Mouse (Mus musculus) forebrain, embryonic 14.5 days (tissue): Measurements from ENCODE around the gene Dpy30. TPM values are rescaled to one million over a fixed set of nuclear protein-coding genes. Genes with fewer than 3 reads are reported as not detected.
"Not testable (repeated sequence)": the region's sequence is repeated elsewhere in the genome, so short reads cannot be mapped to it uniquely, and the experiment has no call there.

Experiments
- ATAC-seq: fragments of 200-750 bp; cut with Nextera tagmentation; 2 replicates; pipeline ENCODE4 v1.8.0; 2017; ENCODE audit warnings: mild to moderate bottlenecking, moderate library complexity
- DNase-seq: peaks from one replicate; pipeline ENCODE4 v3.0.0-alpha.2; 2015; ENCODE audit warnings: low spot score
- H3K27ac ChIP-seq: fragments of 300-500 bp; sonication (generic); 2 replicates; pipeline ENCODE4 v1.5.1; 2014; ENCODE audit warnings: low read depth, mild to moderate bottlenecking, control low read depth, low read length, moderate library complexity
- H3K27me3 ChIP-seq: fragments of 300-500 bp; sonication (generic); replicated peaks from 2 replicates; pipeline ENCODE4 v1.6.1; 2014; ENCODE audit warnings: low read length, control low read depth, mixed read lengths; ENCODE audit not compliant: control insufficient read depth, insufficient read depth
- H3K36me3 ChIP-seq: fragments of 300-500 bp; sonication (generic); 2 replicates; pipeline ENCODE4 v1.6.1; 2014; ENCODE audit warnings: low read length, control low read depth; ENCODE audit not compliant: control insufficient read depth, insufficient read depth
- H3K4me1 ChIP-seq: fragments of 300-500 bp; sonication (generic); 2 replicates; pipeline ENCODE4 v1.6.1; 2014; ENCODE audit warnings: antibody characterized with exemption, low read length, control low read depth; ENCODE audit not compliant: control insufficient read depth, insufficient read depth
- H3K4me2 ChIP-seq: fragments of 300-500 bp; sonication (generic); 2 replicates; pipeline ENCODE4 v1.6.1; 2014; ENCODE audit warnings: mild to moderate bottlenecking, control low read depth, low read length
- H3K4me3 ChIP-seq: fragments of 300-500 bp; sonication (generic); 2 replicates; pipeline ENCODE4 v1.5.1; 2014; ENCODE audit warnings: low read depth, low read length, control low read depth
- H3K9ac ChIP-seq: fragments of 300-500 bp; sonication (generic); 2 replicates; pipeline ENCODE4 v1.6.1; 2014; ENCODE audit warnings: mild to moderate bottlenecking, low read length, control low read depth, moderate library complexity
- H3K9me3 ChIP-seq: fragments of 300-500 bp; sonication (generic); replicated peaks from 2 replicates; pipeline ENCODE4 v1.6.1; 2016; ENCODE audit warnings: low read length, control low read depth, mixed read lengths; ENCODE audit not compliant: control insufficient read depth
- WGBS: fragments of 180-500 bp; shearing (Covaris S2); extraction: QIAGEN DNeasy Blood & Tissue Kit; methylation state at CpG from one replicate; pipeline ENCODE4 v1.1.7; 2014; 5-methylcytosine and 5-hydroxymethylcytosine counted together
- polyA plus RNA-seq: library from polyadenylated mRNA; unstranded; fragments of >200 nt; fragmentation: Nextera tagmentation; extraction: Ambion mirVana; gene quantifications from 2 replicates; pipeline ENCODE4 v1.2.1, GENCODE M21; 2014

Gene Dpy30
- polyA plus RNA-seq = 223 and 225 TPM in 2 replicates

- no peak within 1 kb of the TSS for H3K9ac ChIP-seq
- ATAC-seq (no peak), DNase-seq (no peak)
- H3K4me3 ChIP-seq = no peak within 1 kb of the TSS
- no peak within 1 kb of the TSS for H3K27ac ChIP-seq
- H3K36me3 ChIP-seq = no peaks in the 10 kb centered on the region
- no peaks in the 10 kb centered on the region for H3K9me3 ChIP-seq
- H3K4me1 ChIP-seq = no peaks in the 10 kb centered on the region
- no peaks in the 10 kb centered on the region for H3K27me3 ChIP-seq
- H3K4me2 ChIP-seq = no peak within 1 kb of the TSS
- 78% methylated on average over 2 of the region's 2 CpGs for WGBS
Observed at GRCm38 (mm10) chr17:74323844-74324243, at the start of gene Dpy30. Gene Dpy30 (minus strand): TSS chr17:74323944.

GRCm38 (mm10) chr17:74363592-74363991, 39.8 kb upstream of the Dpy30 start:
- Histone ChIP-seq H3K9ac (no peak overlapping the region), H3K4me3 (no peak overlapping the region), H3K27ac (no peak overlapping the region), H3K4me2 (no peak overlapping the region), H3K36me3 (peaks cover 60% of the 10 kb centered on the region), H3K4me1 (no peaks in the 10 kb centered on the region), H3K27me3 (no peaks in the 10 kb centered on the region), H3K9me3 (no peaks in the 10 kb centered on the region)
- no peak for ATAC-seq
- 100% methylated on average over 1 of the region's 1 CpGs for WGBS
- DNase-seq = no peak

- H3K36me3 ChIP-seq = peaks cover 8% of the 10 kb centered on the region; the same call in 1 of the 2 replicates
- no peak overlapping the region for H3K27ac ChIP-seq
- ATAC-seq (no peak), DNase-seq (no peak)
- H3K9me3 ChIP-seq = no peaks in the 10 kb centered on the region
- H3K4me3 ChIP-seq = peak overlapping the region; percentile 98
- no peaks in the 10 kb centered on the region for H3K27me3 ChIP-seq
- 55% methylated on average over 5 of the region's 5 CpGs for WGBS
- peak overlapping the region; percentile 75 for H3K4me2 ChIP-seq
- H3K9ac ChIP-seq = peak overlapping the region; percentile 35; the same call in 1 of the 2 replicates
- H3K4me1 ChIP-seq = peaks cover 28% of the 10 kb centered on the region
Observed at GRCm38 (mm10) chr17:74341151-74341550, 17.4 kb upstream of the Dpy30 start.

GRCm38 (mm10) chr17:74338937-74339804, 15.4 kb upstream of the Dpy30 start, which contains the start of gene Spast:
Gene Spast (plus strand): TSS chr17:74338987.
- Histone ChIP-seq H3K4me2 (peak within 1 kb of the TSS; percentile 75), H3K4me3 (peak within 1 kb of the TSS; percentile 98), H3K27ac (peak within 1 kb of the TSS; percentile 98), H3K9ac (peak within 1 kb of the TSS; percentile 98), H3K4me1 (peaks cover 28% of the 10 kb centered on the region), H3K36me3 (peaks cover 8% of the 10 kb centered on the region; the same call in 1 of the 2 replicates), H3K9me3 (no peaks in the 10 kb centered on the region), H3K27me3 (no peaks in the 10 kb centered on the region)
- ATAC-seq = peak; percentile 78
- under 1% methylated on average over 58 of the region's 90 CpGs for WGBS
- DNase-seq = peak; percentile 61

GRCm38 (mm10) chr17:74338225-74338931, 14.6 kb upstream of the Dpy30 start:
- H3K9ac ChIP-seq = peak overlapping the region; percentile 98
- under 1% methylated on average over 39 of the region's 50 CpGs for WGBS

GRCm38 (mm10) chr17:74331049-74331676, 7.4 kb upstream of the Dpy30 start:
- ATAC-seq (no peak), DNase-seq (no peak)
- H3K27ac ChIP-seq = no peak overlapping the region
- no peaks in the 10 kb centered on the region for H3K9me3 ChIP-seq
- H3K4me2 ChIP-seq = no peak overlapping the region
- no peaks in the 10 kb centered on the region for H3K36me3 ChIP-seq
- 83% methylated on average over 9 of the region's 9 CpGs for WGBS
- H3K4me1 ChIP-seq = no peaks in the 10 kb centered on the region
- H3K4me3 ChIP-seq = no peak overlapping the region
- H3K9ac ChIP-seq = no peak overlapping the region
- H3K27me3 ChIP-seq = no peaks in the 10 kb centered on the region

More at GRCm38 (mm10) chr17:74338225-74338931, 14.6 kb upstream of the Dpy30 start:
- H3K27me3 ChIP-seq = no peaks in the 10 kb centered on the region
- H3K4me2 ChIP-seq = peak overlapping the region; percentile 75
- H3K36me3 ChIP-seq = 0 out of 2 replicates have a peak, but pooled peaks cover 3% of the 10 kb centered on the region
- peak; percentile 97 for DNase-seq
- peak overlapping the region; percentile 98 for H3K4me3 ChIP-seq
- H3K4me1 ChIP-seq = peaks cover 28% of the 10 kb centered on the region
- peak; percentile 93 for ATAC-seq
- H3K9me3 ChIP-seq = no peaks in the 10 kb centered on the region
- peak overlapping the region; percentile 98 for H3K27ac ChIP-seq

- H3K36me3 ChIP-seq, H3K4me2 ChIP-seq, H3K27me3 ChIP-seq, H3K27ac ChIP-seq, H3K9me3 ChIP-seq, H3K9ac ChIP-seq, H3K4me1 ChIP-seq, H3K4me3 ChIP-seq: not testable (repeated sequence)
- 0 out of 2 replicates have a peak, but pooled peaks have one; percentile 46 for ATAC-seq
- 43% methylated on average over 2 of the region's 2 CpGs for WGBS
- DNase-seq = peak; percentile 56
Observed at GRCm38 (mm10) chr17:74328146-74328545, 4.4 kb upstream of the Dpy30 start.

GRCm38 (mm10) chr17:74327195-74327594, 3.5 kb upstream of the Dpy30 start:
- H3K4me3 ChIP-seq, H3K36me3 ChIP-seq, DNase-seq, H3K4me1 ChIP-seq, H3K9ac ChIP-seq, H3K9me3 ChIP-seq, ATAC-seq, H3K27ac ChIP-seq, H3K4me2 ChIP-seq, H3K27me3 ChIP-seq: not testable (repeated sequence)
- 84% methylated on average over 7 of the region's 7 CpGs for WGBS
